Mouse (Mus musculus) naive thymus-derived CD4-positive, alpha-beta T cell, adult 5 months (primary cell): Measurements from ENCODE around the gene Sptssb. TPM values are rescaled to one million over a fixed set of nuclear protein-coding genes. Genes with fewer than 3 reads are reported as not detected.

Source experiments
- polyA plus RNA-seq: library from polyadenylated mRNA; unstranded; fragments of 100-300 nt; shearing (Covaris generic); gene quantifications from one replicate; pipeline ENCODE4 v1.2.1, GENCODE M21; 2017

Gene Sptssb
- polyA plus RNA-seq, result not detected

GRCm38 (mm10) chr3:69859858-69860588 lies at the start of gene Sptssb:
Gene Sptssb (minus strand): TSS chr3:69859940.

Other genes with a start within 250 kb of the Sptssb start
- gene Nmd3, start 138.0 kb downstream of the Sptssb start, polyA plus RNA-seq, result 186 TPM
- gene Otol1, start 147.7 kb upstream of the Sptssb start, polyA plus RNA-seq, result not detected